Mouse (Mus musculus) layer of hippocampus, adult 8-10 months (tissue): ENCODE data around the gene Slc34a3. TPM values are rescaled to one million over a fixed set of nuclear protein-coding genes. Genes with fewer than 3 reads are reported as not detected.

Experiments used
- DNase-seq, 2 experiments: peaks; one replicate each; pipeline ENCODE4 v3.0.0; 2022; ENCODE audit warnings: low spot score in 2 of 2
- total RNA-seq, 4 experiments: library from RNA; stranded (reverse); gene quantifications; 2 replicates each; pipeline ENCODE4 v1.2.4; 2022

Gene Slc34a3
- total RNA-seq, 4 experiments from 2014 or later: not detected

- DNase-seq: no peak
Measured at GRCm38 (mm10) chr2:25252331-25252730, 18.2 kb upstream of the Slc34a3 start.

GRCm38 (mm10) chr2:25246183-25247072 is 12.3 kb upstream of the Slc34a3 start, which contains the start of gene AL732309.1:
TSS of gene AL732309.1 (minus strand) at chr2:25246863.
- DNase-seq: no peak

- no peak for DNase-seq
Measured at GRCm38 (mm10) chr2:25244144-25244543, 10.0 kb upstream of the Slc34a3 start.

GRCm38 (mm10) chr2:25243342-25243741 is 9.2 kb upstream of the Slc34a3 start:
- no peak for DNase-seq

- DNase-seq: no peak
Measured at GRCm38 (mm10) chr2:25242101-25242506, 7.9 kb upstream of the Slc34a3 start, which contains the start of the genes Rnf208 and Cysrt1. TSS of gene Rnf208 (plus strand) at chr2:25242255. TSS of gene Cysrt1 (minus strand) at chr2:25242452.

- no peak for DNase-seq
Measured at GRCm38 (mm10) chr2:25241438-25241775, 7.2 kb upstream of the Slc34a3 start.

- peak; percentile 60 to 64 for DNase-seq
Measured at GRCm38 (mm10) chr2:25240723-25241437, 6.7 kb upstream of the Slc34a3 start.

- DNase-seq: no peak
Measured at GRCm38 (mm10) chr2:25240310-25240709, 6.1 kb upstream of the Slc34a3 start.

- DNase-seq: no peak
Measured at GRCm38 (mm10) chr2:25239766-25240165, 5.6 kb upstream of the Slc34a3 start.

- DNase-seq: no peak
Measured at GRCm38 (mm10) chr2:25238106-25238505, 3.9 kb upstream of the Slc34a3 start.

GRCm38 (mm10) chr2:25237522-25237921 is 3.4 kb upstream of the Slc34a3 start:
- no peak for DNase-seq

GRCm38 (mm10) chr2:25236614-25237013 is 2.5 kb upstream of the Slc34a3 start, which contains the start of gene Rnf224:
TSS of gene Rnf224 (minus strand) at chr2:25236787.
- DNase-seq: no peak

GRCm38 (mm10) chr2:25234551-25235220 is 522 bp upstream of the Slc34a3 start:
- DNase-seq: no peak

GRCm38 (mm10) chr2:25233421-25233820 is 743 bp downstream of the Slc34a3 start:
- DNase-seq: no peak

- no peak for DNase-seq
Measured at GRCm38 (mm10) chr2:25231038-25231437, 3.1 kb downstream of the Slc34a3 start.

GRCm38 (mm10) chr2:25230581-25230980 is 3.6 kb downstream of the Slc34a3 start:
- no peak for DNase-seq

- no peak for DNase-seq
Measured at GRCm38 (mm10) chr2:25229582-25229981, 4.6 kb downstream of the Slc34a3 start.

GRCm38 (mm10) chr2:25228995-25229530 is 5.1 kb downstream of the Slc34a3 start:
- no peak for DNase-seq

- DNase-seq: peak; percentile 85 to 88
Measured at GRCm38 (mm10) chr2:25228431-25228889, 5.7 kb downstream of the Slc34a3 start.

- DNase-seq: no peak
Measured at GRCm38 (mm10) chr2:25227406-25227805, 6.8 kb downstream of the Slc34a3 start.

- peak; percentile 66 to 74 for DNase-seq
Measured at GRCm38 (mm10) chr2:25226864-25227263, 7.3 kb downstream of the Slc34a3 start.
